Mouse (Mus musculus): ENCODE results near the gene H2-M9.

H2-M9 gene

DNA sequence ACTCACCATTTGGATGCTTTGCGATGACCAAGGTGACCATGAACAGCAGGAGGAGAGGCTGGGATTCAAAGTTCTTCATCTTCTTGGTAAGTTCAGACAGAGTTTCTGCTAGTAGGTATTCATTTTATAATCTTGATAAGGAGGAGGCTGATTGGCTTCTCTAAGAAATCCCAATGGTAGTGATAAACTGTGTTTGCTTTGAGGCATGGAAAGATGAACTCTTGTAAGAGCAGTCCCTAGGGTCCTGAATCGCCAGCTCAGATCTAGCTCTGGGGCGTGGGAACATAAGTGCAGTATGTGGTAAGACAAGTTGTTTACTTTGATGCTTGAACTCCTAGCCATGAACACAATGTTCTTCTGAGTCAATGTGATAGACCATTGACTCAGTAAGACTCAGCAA is at the start of gene H2-M9:
TSS of gene H2-M9 (minus strand) at position 101 of the 400 bp plus-strand sequence.
- no peak for DNase-seq

DNA sequence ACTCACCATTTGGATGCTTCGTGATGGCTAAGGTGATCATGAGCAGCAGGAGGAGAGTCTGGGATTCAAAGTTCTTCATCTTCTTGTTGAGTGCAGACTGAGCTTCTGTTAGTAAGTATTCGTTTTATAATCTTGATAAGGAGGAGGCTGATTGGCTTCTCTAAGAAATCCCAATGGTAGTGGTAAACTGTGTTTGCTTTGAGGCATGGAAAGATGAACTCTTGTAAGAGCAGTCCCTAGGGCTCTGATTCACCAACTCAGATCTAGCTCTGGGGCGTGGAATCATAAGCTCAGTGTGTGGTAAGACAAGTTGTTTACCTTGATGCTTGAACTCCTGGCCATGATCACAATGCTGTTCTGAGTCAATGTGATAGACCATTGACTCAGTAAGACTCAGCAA is 29.7 kb upstream of the H2-M9 start, which contains the start of gene H2-M1:
TSS of gene H2-M1 (minus strand) at position 101 of the 400 bp plus-strand sequence.
- no peak for DNase-seq
